Mouse (Mus musculus) stomach, embryonic 16.5 days (tissue): ENCODE measurements around the gene Tlr13. TPM values are rescaled to one million over a fixed set of nuclear protein-coding genes. Genes with fewer than 3 reads are reported as not detected.

ENCODE experiments used
- ATAC-seq: fragments of 200-750 bp; cut with Nextera tagmentation; 2 replicates; pipeline ENCODE4 v1.8.0; 2017; ENCODE audit warnings: moderate number of reproducible peaks, moderate TSS enrichment; ENCODE audit not compliant: insufficient read depth, low FRiP score
- H3K27ac ChIP-seq: fragments of 300-500 bp; sonication (generic); 2 replicates; pipeline ENCODE4 v1.5.1; 2014; ENCODE audit warnings: low read length
- H3K27me3 ChIP-seq: fragments of 300-500 bp; sonication (generic); 2 replicates; pipeline ENCODE4 v1.6.1; 2014; ENCODE audit warnings: low read length, control low read depth, mixed read lengths; ENCODE audit not compliant: control insufficient read depth, insufficient read depth
- H3K36me3 ChIP-seq: fragments of 300-500 bp; sonication (generic); 2 replicates; pipeline ENCODE4 v1.6.1; 2014; ENCODE audit warnings: low read length; ENCODE audit not compliant: control insufficient read depth, insufficient read depth
- H3K4me1 ChIP-seq: fragments of 300-500 bp; sonication (generic); 2 replicates; pipeline ENCODE4 v1.6.1; 2014; ENCODE audit warnings: low read length, control low read depth, mixed read lengths; ENCODE audit not compliant: control insufficient read depth, insufficient read depth
- H3K4me2 ChIP-seq: fragments of 300-500 bp; sonication (generic); 2 replicates; pipeline ENCODE4 v1.6.1; 2014; ENCODE audit warnings: low read depth, low read length, mixed read lengths
- H3K4me3 ChIP-seq: fragments of 300-500 bp; sonication (generic); replicated peaks from 2 replicates; pipeline ENCODE4 v1.5.1; 2014; ENCODE audit warnings: mild to moderate bottlenecking, low read length
- H3K9ac ChIP-seq: fragments of 300-500 bp; sonication (generic); 2 replicates; pipeline ENCODE4 v1.6.1; 2014; ENCODE audit warnings: low read length
- H3K9me3 ChIP-seq: fragments of 300-500 bp; sonication (generic); replicated peaks from 2 replicates; pipeline ENCODE4 v1.6.1; 2016; ENCODE audit warnings: low read length, control low read depth; ENCODE audit not compliant: control insufficient read depth
- WGBS: fragments of 180-500 bp; shearing (Covaris S2); extraction: QIAGEN DNeasy Blood & Tissue Kit; methylation state at CpG from one replicate; pipeline ENCODE4 v1.1.7; 2014; 5-methylcytosine and 5-hydroxymethylcytosine counted together
- polyA plus RNA-seq: library from polyadenylated mRNA; unstranded; fragments of >200 nt; fragmentation: Nextera tagmentation; extraction: Ambion mirVana; gene quantifications from 2 replicates; pipeline ENCODE4 v1.2.1, GENCODE M21; 2015

Gene Tlr13
- polyA plus RNA-seq, 1 experiment from 2014 or later = 1.4 TPM

GRCm38 (mm10) chrX:106135916-106136575, 7.0 kb upstream of the Tlr13 start:
- H3K27me3 ChIP-seq = no peaks in the 10 kb centered on the region; the same call in 1 of the 2 replicates
- no peak overlapping the region for H3K9ac ChIP-seq
- ATAC-seq = no peak
- no peaks in the 10 kb centered on the region for H3K36me3 ChIP-seq
- WGBS = 49% methylated on average over 12 of the region's 12 CpGs
- H3K4me3 ChIP-seq = no peak overlapping the region
- H3K4me1 ChIP-seq = no peaks in the 10 kb centered on the region
- H3K4me2 ChIP-seq = no peak overlapping the region
- peak overlapping the region; percentile 18; the same call in 1 of the 2 replicates for H3K27ac ChIP-seq
- H3K9me3 ChIP-seq = no peaks in the 10 kb centered on the region

- ATAC-seq = no peak
- 77% methylated on average over 13 of the region's 13 CpGs for WGBS
Observed at GRCm38 (mm10) chrX:106139309-106140070, 3.5 kb upstream of the Tlr13 start.

GRCm38 (mm10) chrX:106148185-106148584, 5.2 kb downstream of the Tlr13 start:
- no peak overlapping the region for H3K9ac ChIP-seq
- no peaks in the 10 kb centered on the region for H3K36me3 ChIP-seq
- no peak overlapping the region for H3K27ac ChIP-seq
- ATAC-seq = no peak
- H3K27me3 ChIP-seq = no peaks in the 10 kb centered on the region; the same call in 1 of the 2 replicates
- H3K4me3 ChIP-seq = no peak overlapping the region
- no peaks in the 10 kb centered on the region for H3K4me1 ChIP-seq
- no peak overlapping the region for H3K4me2 ChIP-seq
- 77% methylated on average over 1 of the region's 1 CpGs for WGBS
- H3K9me3 ChIP-seq = no peaks in the 10 kb centered on the region

More at GRCm38 (mm10) chrX:106139309-106140070, 3.5 kb upstream of the Tlr13 start:
- Histone ChIP-seq H3K9me3 (no peaks in the 10 kb centered on the region), H3K4me2 (no peak overlapping the region), H3K4me3 (no peak overlapping the region), H3K36me3 (no peaks in the 10 kb centered on the region), H3K9ac (no peak overlapping the region), H3K27me3 (no peaks in the 10 kb centered on the region; the same call in 1 of the 2 replicates), H3K27ac (no peak overlapping the region), H3K4me1 (no peaks in the 10 kb centered on the region)

GRCm38 (mm10) chrX:106149460-106149859, 6.5 kb downstream of the Tlr13 start:
- Histone ChIP-seq H3K27me3 (no peaks in the 10 kb centered on the region; the same call in 1 of the 2 replicates), H3K4me3 (no peak overlapping the region), H3K9ac (no peak overlapping the region), H3K9me3 (no peaks in the 10 kb centered on the region), H3K4me2 (no peak overlapping the region), H3K36me3 (no peaks in the 10 kb centered on the region), H3K4me1 (no peaks in the 10 kb centered on the region), H3K27ac (no peak overlapping the region)
- ATAC-seq = no peak
- 61% methylated on average over 3 of the region's 3 CpGs for WGBS

- no peaks in the 10 kb centered on the region for H3K9me3 ChIP-seq
- no peak overlapping the region for H3K4me3 ChIP-seq
- no peak overlapping the region for H3K27ac ChIP-seq
- no peak overlapping the region for H3K9ac ChIP-seq
- no peaks in the 10 kb centered on the region for H3K27me3 ChIP-seq
- no peak for ATAC-seq
- H3K4me2 ChIP-seq = no peak overlapping the region
- no peaks in the 10 kb centered on the region for H3K36me3 ChIP-seq
- no peaks in the 10 kb centered on the region for H3K4me1 ChIP-seq
Observed at GRCm38 (mm10) chrX:106154180-106154586, 11.2 kb downstream of the Tlr13 start.

- Histone ChIP-seq H3K4me1 (no peaks in the 10 kb centered on the region), H3K9ac (no peak overlapping the region), H3K9me3 (no peaks in the 10 kb centered on the region), H3K36me3 (no peaks in the 10 kb centered on the region), H3K4me3 (no peak overlapping the region), H3K4me2 (no peak overlapping the region), H3K27me3 (no peaks in the 10 kb centered on the region), H3K27ac (no peak overlapping the region)
- ATAC-seq = no peak
- 72% methylated on average over 4 of the region's 4 CpGs for WGBS
Observed at GRCm38 (mm10) chrX:106155892-106156291, 12.9 kb downstream of the Tlr13 start.

- H3K4me2 ChIP-seq = no peak overlapping the region
- no peaks in the 10 kb centered on the region for H3K4me1 ChIP-seq
- WGBS = 44% methylated on average over 5 of the region's 5 CpGs
- no peak overlapping the region for H3K4me3 ChIP-seq
- no peak; the same call in 1 of the 2 replicates for ATAC-seq
- no peaks in the 10 kb centered on the region for H3K9me3 ChIP-seq
- H3K36me3 ChIP-seq = no peaks in the 10 kb centered on the region
- H3K27ac ChIP-seq = no peak overlapping the region
- no peaks in the 10 kb centered on the region for H3K27me3 ChIP-seq
- no peak overlapping the region for H3K9ac ChIP-seq
Observed at GRCm38 (mm10) chrX:106163995-106164394, 21.0 kb downstream of the Tlr13 start.

GRCm38 (mm10) chrX:106164555-106164954, 21.6 kb downstream of the Tlr13 start:
- ATAC-seq = no peak
- Histone ChIP-seq H3K9ac (no peak overlapping the region), H3K4me2 (no peak overlapping the region), H3K4me3 (no peak overlapping the region), H3K36me3 (no peaks in the 10 kb centered on the region), H3K9me3 (no peaks in the 10 kb centered on the region), H3K27me3 (no peaks in the 10 kb centered on the region), H3K27ac (no peak overlapping the region), H3K4me1 (no peaks in the 10 kb centered on the region)
- WGBS = 52% methylated on average over 5 of the region's 5 CpGs

- no peak overlapping the region for H3K9ac ChIP-seq
- 71% methylated on average over 1 of the region's 1 CpGs for WGBS
- no peak overlapping the region for H3K4me3 ChIP-seq
- no peaks in the 10 kb centered on the region for H3K36me3 ChIP-seq
- H3K4me1 ChIP-seq = no peaks in the 10 kb centered on the region
- H3K9me3 ChIP-seq = no peaks in the 10 kb centered on the region
- H3K27me3 ChIP-seq = no peaks in the 10 kb centered on the region
- H3K27ac ChIP-seq = no peak overlapping the region
- no peak for ATAC-seq
- no peak overlapping the region for H3K4me2 ChIP-seq
Observed at GRCm38 (mm10) chrX:106165089-106165488, 22.1 kb downstream of the Tlr13 start.
